Mouse (Mus musculus) myocyte (in vitro differentiated cells): Measurements from ENCODE around the gene Camk2d.

Experiments
- CEBPB ChIP-seq: IDR thresholded peaks from 2 replicates; pipeline ENCODE4 v1.6.1; 2011; ENCODE audit warnings: mild to moderate bottlenecking, moderate library complexity; ENCODE audit not compliant: poor library complexity, insufficient read depth, severe bottlenecking
- E2F4 ChIP-seq: IDR thresholded peaks from one replicate; pipeline ENCODE4 v1.6.1; 2011; ENCODE audit warnings: mild to moderate bottlenecking, control low read depth, moderate library complexity; ENCODE audit not compliant: insufficient read depth
- MAX ChIP-seq: IDR thresholded peaks from one replicate; pipeline ENCODE4 v1.6.1; 2011; ENCODE audit warnings: low read depth, mild to moderate bottlenecking, control low read depth
- MYOD1 ChIP-seq, 3 experiments: IDR thresholded peaks; one replicate each; pipeline ENCODE4 v1.6.1; 2011; ENCODE audit warnings: control low read depth in 2 of 3, low read depth in 2 of 3, mild to moderate bottlenecking in 2 of 3, moderate library complexity in 1 of 3; ENCODE audit not compliant: insufficient read length in 2 of 3, control insufficient read depth in 1 of 3
- MYOG ChIP-seq, 3 experiments: IDR thresholded peaks; one replicate each; pipeline ENCODE4 v1.6.1; 2011; ENCODE audit warnings: control low read depth in 2 of 3, low read depth in 2 of 3, mild to moderate bottlenecking in 2 of 3; ENCODE audit not compliant: insufficient read length in 2 of 3, control insufficient read depth in 1 of 3, insufficient read depth in 1 of 3
- POLR2A ChIP-seq: IDR thresholded peaks from one replicate; pipeline ENCODE4 v1.6.1; 2011; ENCODE audit warnings: low read depth, mild to moderate bottlenecking, control low read depth, moderate library complexity; ENCODE audit not compliant: insufficient read length
- POLR2AphosphoS2 ChIP-seq: IDR thresholded peaks from one replicate; pipeline ENCODE4 v1.6.1; 2011; ENCODE audit warnings: low read depth, control low read depth; ENCODE audit not compliant: insufficient read length
- REST ChIP-seq: IDR thresholded peaks from one replicate; pipeline ENCODE4 v1.6.1; 2011; ENCODE audit warnings: mild to moderate bottlenecking, control low read depth, moderate library complexity; ENCODE audit not compliant: insufficient read depth, insufficient read length
- SRF ChIP-seq: IDR thresholded peaks from one replicate; pipeline ENCODE4 v1.6.1; 2011; ENCODE audit warnings: low read depth; ENCODE audit not compliant: control insufficient read depth, insufficient read length
- TCF12 ChIP-seq: IDR thresholded peaks from one replicate; pipeline ENCODE4 v1.6.1; 2011; ENCODE audit warnings: mild to moderate bottlenecking, control low read depth; ENCODE audit not compliant: poor library complexity, insufficient read depth, severe bottlenecking
- TCF3 ChIP-seq: IDR thresholded peaks from one replicate; pipeline ENCODE4 v1.6.1; 2011; ENCODE audit warnings: low read depth, control low read depth; ENCODE audit not compliant: insufficient read length
- USF1 ChIP-seq: IDR thresholded peaks from one replicate; pipeline ENCODE4 v1.6.1; 2011; ENCODE audit warnings: low read depth, mild to moderate bottlenecking, control low read depth, moderate library complexity

DNA sequence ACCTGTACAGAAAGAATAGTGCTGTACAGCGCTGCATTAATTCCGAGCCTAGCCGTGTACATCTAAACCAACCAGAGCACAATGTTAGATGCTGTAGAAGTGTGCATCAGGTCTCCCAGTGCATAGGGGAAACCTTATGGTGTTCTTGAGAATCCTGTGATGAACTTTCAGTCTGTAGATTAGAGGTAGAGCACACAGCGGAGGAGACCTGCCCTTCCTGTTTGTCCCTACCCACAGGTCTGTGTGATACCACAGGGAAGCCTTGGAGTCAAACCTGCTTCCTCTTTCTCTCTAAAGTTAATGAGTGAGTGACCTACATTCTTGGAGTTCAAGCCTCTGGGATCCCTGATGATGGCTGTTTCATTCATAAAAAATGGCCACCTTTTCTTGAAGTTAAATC, 54.2 kb downstream of the Camk2d start:
- no peak for TF ChIP-seq E2F4
- no peak for TF ChIP-seq MAX
- TF ChIP-seq TCF12, result no peak
- TF ChIP-seq REST, result no peak
- TF ChIP-seq POLR2A, result no peak
- TF ChIP-seq USF1, result no peak
- TF ChIP-seq MYOD1 (IDR thresholded peaks at IDR 0.05; ENCODE audit: control insufficient read depth in 1 of 3, insufficient read length in 2 of 3, low read depth in 2 of 3), result no peak
- no peak for TF ChIP-seq SRF
- no peak for TF ChIP-seq CEBPB
- TF ChIP-seq MYOG (IDR thresholded peaks at IDR 0.05; ENCODE audit: control insufficient read depth in 1 of 3, insufficient read depth in 1 of 3, insufficient read length in 2 of 3, low read depth in 2 of 3), result no peak
- no peak for TF ChIP-seq TCF3
- TF ChIP-seq POLR2AphosphoS2, result no peak
